Mouse (Mus musculus) liver, embryonic 14.5 days (tissue): Measurements from ENCODE around the gene Surf4. TPM values are rescaled to one million over a fixed set of nuclear protein-coding genes. Genes with fewer than 3 reads are reported as not detected.

Experiments
- ATAC-seq: fragments of 200-750 bp; cut with Nextera tagmentation; 2 replicates; pipeline ENCODE4 v1.8.0; 2017; ENCODE audit warnings: moderate number of reproducible peaks, mild to moderate bottlenecking, moderate library complexity; ENCODE audit not compliant: insufficient read depth
- DNase-seq, 3 experiments: peaks; one replicate each; pipeline ENCODE4 v3.0.0-alpha.2; 2012 to 2013; ENCODE audit warnings: low read depth in 3 of 3, low spot score in 3 of 3
- H3K27ac ChIP-seq: fragments of 300-500 bp; sonication (generic); 2 replicates; pipeline ENCODE4 v1.5.1; 2014; ENCODE audit warnings: moderate library complexity, mild to moderate bottlenecking, control low read depth, inconsistent platforms
- H3K27me3 ChIP-seq: fragments of 300-500 bp; sonication (generic); 2 replicates; pipeline ENCODE4 v1.6.1; 2014; ENCODE audit warnings: mild to moderate bottlenecking, low read length, moderate library complexity; ENCODE audit not compliant: control insufficient read depth, insufficient read depth
- H3K36me3 ChIP-seq: fragments of 300-500 bp; sonication (generic); replicated peaks from 2 replicates; pipeline ENCODE4 v1.6.1; 2014; ENCODE audit warnings: low read depth; ENCODE audit not compliant: control insufficient read depth, insufficient read depth
- H3K4me1 ChIP-seq, 2 experiments: fragments of 200-500 bp in 1 of 2; fragments of 300-500 bp in 1 of 2; sonication (generic) in 1 of 2; replicated peaks; 2 replicates each; pipeline ENCODE4 v1.6.1; 2012 to 2014; ENCODE audit warnings: antibody characterized with exemption in 1 of 2, inconsistent platforms in 1 of 2, low read length in 1 of 2; ENCODE audit not compliant: control insufficient read depth in 2 of 2, insufficient read depth in 2 of 2
- H3K4me2 ChIP-seq: fragments of 300-500 bp; sonication (generic); 2 replicates; pipeline ENCODE4 v1.6.1; 2014; ENCODE audit warnings: low read depth, mild to moderate bottlenecking, control low read depth, moderate library complexity
- H3K4me3 ChIP-seq, 2 experiments: fragments of 200-500 bp in 1 of 2; fragments of 300-500 bp in 1 of 2; sonication (generic) in 1 of 2; 2 replicates each; pipeline ENCODE4 v1.5.1; 2012 to 2014; ENCODE audit warnings: low read depth in 2 of 2, low read length in 2 of 2, mild to moderate bottlenecking in 2 of 2, control low read depth in 1 of 2, inconsistent platforms in 1 of 2, moderate library complexity in 1 of 2; ENCODE audit not compliant: insufficient read depth in 1 of 2
- H3K9ac ChIP-seq: fragments of 300-500 bp; sonication (generic); replicated peaks from 2 replicates; pipeline ENCODE4 v1.6.1; 2014; ENCODE audit warnings: mild to moderate bottlenecking, control low read depth, moderate library complexity
- H3K9me3 ChIP-seq: fragments of 300-500 bp; sonication (generic); 2 replicates; pipeline ENCODE4 v1.6.1; 2016; ENCODE audit warnings: low read length, mixed read lengths; ENCODE audit not compliant: control insufficient read depth
- CTCF ChIP-seq: IDR thresholded peaks from 2 replicates; pipeline ENCODE4 v1.5.1; 2016; ENCODE audit warnings: antibody characterized with exemption, low read depth, control low read depth
- EP300 ChIP-seq: IDR thresholded peaks from 2 replicates; pipeline ENCODE4 v1.6.1; 2016; ENCODE audit warnings: antibody characterized with exemption, low read depth
- WGBS: fragments of 180-500 bp; shearing (Covaris S2); extraction: QIAGEN DNeasy Blood & Tissue Kit; methylation state at CpG from one replicate; pipeline ENCODE4 v1.1.7; 2014; ENCODE audit not compliant: insufficient replicate concordance; 5-methylcytosine and 5-hydroxymethylcytosine counted together
- polyA plus RNA-seq, 2 experiments: library from polyadenylated mRNA; depleted of rRNA in 1 of 2; stranded (reverse) in 1 of 2; unstranded in 1 of 2; fragments of >200 nt; fragmentation: Nextera tagmentation in 1 of 2; extraction: Ambion mirVana in 1 of 2; gene quantifications; 2 replicates each; pipeline versions ENCODE4 v1.2.1 to v1.2.3; 2012 to 2014

Gene Surf4
- polyA plus RNA-seq, 2 experiments = 53.4 to 83.1 TPM

GRCm38 (mm10) chr2:26964724-26965370, 31.1 kb upstream of the Surf4 start:
- Histone ChIP-seq H3K9ac (peak overlapping the region; percentile 88), H3K36me3 (peaks cover 10% of the 10 kb centered on the region), H3K4me3 (peak overlapping the region; percentile 78 to 87), H3K4me2 (peak overlapping the region; percentile 82), H3K27ac (peak overlapping the region; percentile 74), H3K27me3 (no peaks in the 10 kb centered on the region), H3K9me3 (no peaks in the 10 kb centered on the region), H3K4me1 (peaks cover 9 to 19% of the 10 kb centered on the region in 2 experiments)
- TF ChIP-seq EP300 (no peak), CTCF (no peak)
- 15% methylated on average over 14 of the region's 14 CpGs for WGBS
- ATAC-seq (peak; percentile 36), DNase-seq (no peak)

GRCm38 (mm10) chr2:26963923-26964723, 30.4 kb upstream of the Surf4 start, which contains the start of gene Rexo4:
Gene Rexo4, minus strand, starts transcription at chr2:26964386.
- peaks cover 15% of the 10 kb centered on the region for H3K36me3 ChIP-seq
- ATAC-seq = peak; percentile 93
- H3K4me1 ChIP-seq = peaks cover 9 to 19% of the 10 kb centered on the region in 2 experiments
- peak within 1 kb of the TSS; percentile 82 for H3K4me2 ChIP-seq
- no peaks in the 10 kb centered on the region for H3K9me3 ChIP-seq
- no peaks in the 10 kb centered on the region for H3K27me3 ChIP-seq
- no peak; the same call in 1 of the 2 replicates for TF ChIP-seq CTCF
- no peak for TF ChIP-seq EP300
- peak within 1 kb of the TSS; percentile 88 for H3K9ac ChIP-seq
- peak within 1 kb of the TSS; percentile 74 for H3K27ac ChIP-seq
- WGBS = under 1% methylated on average over 50 of the region's 50 CpGs
- peak; percentile 86 to 88 (median 86) for DNase-seq
- peak within 1 kb of the TSS; percentile 78 to 87 for H3K4me3 ChIP-seq

GRCm38 (mm10) chr2:26960756-26961155, 27.0 kb upstream of the Surf4 start:
- no peaks in the 10 kb centered on the region for H3K9me3 ChIP-seq
- TF ChIP-seq CTCF = peak; percentile 49
- TF ChIP-seq EP300 = no peak
- peaks cover 40% of the 10 kb centered on the region for H3K36me3 ChIP-seq
- H3K27me3 ChIP-seq = no peaks in the 10 kb centered on the region
- ATAC-seq (no peak), DNase-seq (no peak)
- no peak overlapping the region for H3K27ac ChIP-seq
- no peak overlapping the region for H3K4me3 ChIP-seq
- H3K9ac ChIP-seq = no peak overlapping the region
- H3K4me1 ChIP-seq = peaks cover 9 to 26% of the 10 kb centered on the region in 2 experiments
- WGBS = 80% methylated on average over 4 of the region's 4 CpGs
- H3K4me2 ChIP-seq = no peak overlapping the region

GRCm38 (mm10) chr2:26957488-26957859, 23.7 kb upstream of the Surf4 start:
- H3K27me3 ChIP-seq = no peaks in the 10 kb centered on the region
- H3K9ac ChIP-seq = no peak overlapping the region
- H3K27ac ChIP-seq = no peak overlapping the region
- peak; percentile 36; the same call in 1 of the 2 replicates for ATAC-seq
- no peak for DNase-seq
- H3K4me2 ChIP-seq = no peak overlapping the region
- peaks cover 0 to 15% of the 10 kb centered on the region in 2 experiments; a peak in 3 of 4 replicates for H3K4me1 ChIP-seq
- peaks cover 65% of the 10 kb centered on the region for H3K36me3 ChIP-seq
- TF ChIP-seq EP300 = no peak
- TF ChIP-seq CTCF = no peak
- H3K9me3 ChIP-seq = no peaks in the 10 kb centered on the region
- no peak overlapping the region for H3K4me3 ChIP-seq
- WGBS = 76% methylated on average over 2 of the region's 2 CpGs

GRCm38 (mm10) chr2:26956811-26957487, 23.2 kb upstream of the Surf4 start:
- peak; percentile 66 for ATAC-seq
- Histone ChIP-seq H3K4me1 (peaks cover 0 to 10% of the 10 kb centered on the region in 2 experiments; a peak in 3 of 4 replicates), H3K27ac (no peak overlapping the region), H3K9ac (no peak overlapping the region), H3K4me3 (no peak overlapping the region), H3K4me2 (no peak overlapping the region), H3K9me3 (no peaks in the 10 kb centered on the region), H3K36me3 (peaks cover 65% of the 10 kb centered on the region), H3K27me3 (no peaks in the 10 kb centered on the region)
- WGBS = 80% methylated on average over 12 of the region's 12 CpGs
- no peak for TF ChIP-seq EP300
- no peak for TF ChIP-seq CTCF
- no peak for DNase-seq
